Mouse (Mus musculus) heart, embryonic 14.5 days (tissue): ENCODE data around the gene Ehd4. TPM values are rescaled to one million over a fixed set of nuclear protein-coding genes. Genes with fewer than 3 reads are reported as not detected.
A peak's percentile ranks its signal among the peaks of the same experiment; 100 is the strongest.

Experiments
- ATAC-seq: fragments of 200-750 bp; cut with Nextera tagmentation; 2 replicates; pipeline ENCODE4 v1.8.0; 2017; ENCODE audit warnings: low read depth, moderate TSS enrichment; ENCODE audit not compliant: insufficient number of reproducible peaks, insufficient read depth, low FRiP score
- H3K27ac ChIP-seq, 2 experiments: fragments of 200-500 bp in 1 of 2; fragments of 300-500 bp in 1 of 2; sonication (generic) in 1 of 2; replicated peaks in 1 of 2; 2 replicates each; pipeline ENCODE4 v1.5.1; 2012 to 2014; ENCODE audit warnings: low read depth in 2 of 2, low read length in 2 of 2, control low read depth in 1 of 2, mild to moderate bottlenecking in 1 of 2, mixed read lengths in 1 of 2; ENCODE audit not compliant: control insufficient read depth in 1 of 2, insufficient read depth in 1 of 2
- H3K27me3 ChIP-seq: fragments of 300-500 bp; sonication (generic); 2 replicates; pipeline ENCODE4 v1.6.1; 2014; ENCODE audit warnings: mild to moderate bottlenecking, low read length, control low read depth; ENCODE audit not compliant: control insufficient read depth, insufficient read depth
- H3K36me3 ChIP-seq: fragments of 300-500 bp; sonication (generic); 2 replicates; pipeline ENCODE4 v1.6.1; 2014; ENCODE audit warnings: mild to moderate bottlenecking, control low read depth, low read length, mixed read lengths; ENCODE audit not compliant: control insufficient read depth, insufficient read depth
- H3K4me1 ChIP-seq, 2 experiments: fragments of 200-500 bp in 1 of 2; fragments of 300-500 bp in 1 of 2; sonication (generic) in 1 of 2; 2 replicates each; pipeline ENCODE4 v1.6.1; 2012 to 2014; ENCODE audit warnings: low read length in 2 of 2, control low read depth in 1 of 2, mixed read lengths in 1 of 2; ENCODE audit not compliant: control insufficient read depth in 2 of 2, insufficient read depth in 2 of 2
- H3K4me2 ChIP-seq: fragments of 300-500 bp; sonication (generic); 2 replicates; pipeline ENCODE4 v1.6.1; 2014; ENCODE audit warnings: mild to moderate bottlenecking, low read length
- H3K4me3 ChIP-seq, 2 experiments: fragments of 200-500 bp in 1 of 2; fragments of 300-500 bp in 1 of 2; sonication (generic) in 1 of 2; 2 replicates each; pipeline ENCODE4 v1.5.1; 2012 to 2014; ENCODE audit warnings: low read length in 2 of 2, mild to moderate bottlenecking in 2 of 2, control low read depth in 1 of 2, low read depth in 1 of 2, moderate library complexity in 1 of 2; ENCODE audit not compliant: control insufficient read depth in 1 of 2, insufficient read depth in 1 of 2
- H3K9ac ChIP-seq: fragments of 300-500 bp; sonication (generic); 2 replicates; pipeline ENCODE4 v1.6.1; 2014; ENCODE audit warnings: mild to moderate bottlenecking, low read length
- H3K9me3 ChIP-seq: fragments of 300-500 bp; sonication (generic); 2 replicates; pipeline ENCODE4 v1.6.1; 2016; ENCODE audit warnings: low read length, control low read depth; ENCODE audit not compliant: control insufficient read depth
- WGBS: fragments of 180-500 bp; shearing (Covaris S2); extraction: QIAGEN DNeasy Blood & Tissue Kit; methylation state at CpG from one replicate; pipeline ENCODE4 v1.1.7; 2014; 5-methylcytosine and 5-hydroxymethylcytosine counted together
- polyA plus RNA-seq: library from polyadenylated mRNA; unstranded; fragments of >200 nt; fragmentation: Nextera tagmentation; extraction: Ambion mirVana; gene quantifications from 2 replicates; pipeline ENCODE4 v1.2.1, GENCODE M21; 2014

Gene Ehd4
- polyA plus RNA-seq, 1 experiment from 2014 or later: 152 TPM

DNA sequence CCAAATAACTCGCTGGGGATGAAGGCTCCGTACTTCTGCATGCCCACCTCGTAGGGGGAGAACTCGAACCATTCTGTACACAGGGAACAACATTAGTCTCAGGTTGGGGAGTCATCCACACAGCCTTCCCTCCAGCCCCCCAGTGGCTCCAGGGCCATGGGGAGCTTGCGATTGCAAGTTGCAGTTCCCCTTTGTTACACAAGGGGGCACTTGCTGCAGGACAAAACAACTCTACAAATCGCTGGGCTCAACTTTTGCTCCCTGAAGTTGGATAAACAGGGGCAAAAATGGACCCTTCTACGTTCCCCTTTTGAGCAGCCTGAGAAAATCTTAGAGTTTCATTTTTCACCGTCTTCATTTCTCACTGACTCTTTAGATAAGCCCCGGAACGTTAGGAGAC, 19.3 kb upstream of the Ehd4 start:
- H3K27me3 ChIP-seq: no peaks in the 10 kb centered on the region
- H3K36me3 ChIP-seq: no peaks in the 10 kb centered on the region
- H3K27ac ChIP-seq: no peak overlapping the region
- no peak for ATAC-seq
- no peaks in the 10 kb centered on the region for H3K9me3 ChIP-seq
- H3K4me2 ChIP-seq: peak overlapping the region; percentile 44
- H3K4me3 ChIP-seq: no peak overlapping the region
- H3K4me1 ChIP-seq: no peaks in the 10 kb centered on the region
- 18% methylated on average over 10 of the region's 10 CpGs for WGBS
- H3K9ac ChIP-seq: no peak overlapping the region

DNA sequence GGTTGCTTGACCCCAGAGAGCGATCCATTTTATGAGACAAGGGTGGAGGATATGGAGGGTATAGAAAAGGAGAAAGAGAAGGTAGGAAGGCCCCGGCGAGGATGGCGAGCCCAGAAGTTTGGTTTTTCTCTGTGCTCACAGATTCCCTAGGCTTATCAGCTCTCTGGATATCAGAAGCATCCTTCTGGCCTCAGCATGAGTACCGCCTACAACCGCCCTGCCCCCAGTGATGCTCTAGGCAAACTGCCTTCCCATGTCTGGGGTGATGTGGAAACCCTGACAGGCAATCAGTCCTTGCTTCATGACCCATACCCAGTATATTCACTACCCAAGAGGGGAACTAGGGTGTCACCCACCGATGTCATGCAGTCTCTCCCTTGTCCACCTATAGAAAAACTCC, 17.0 kb upstream of the Ehd4 start:
- H3K27me3 ChIP-seq: no peaks in the 10 kb centered on the region
- WGBS: 69% methylated on average over 7 of the region's 7 CpGs
- H3K27ac ChIP-seq: no peak overlapping the region
- no peaks in the 10 kb centered on the region for H3K9me3 ChIP-seq
- no peak for ATAC-seq
- no peaks in the 10 kb centered on the region for H3K36me3 ChIP-seq
- H3K4me2 ChIP-seq: no peak overlapping the region
- H3K4me3 ChIP-seq: no peak overlapping the region
- no peak overlapping the region for H3K9ac ChIP-seq
- H3K4me1 ChIP-seq: peaks cover 0 to 3% of the 10 kb centered on the region in 2 experiments; a peak in 1 of 4 replicates

DNA sequence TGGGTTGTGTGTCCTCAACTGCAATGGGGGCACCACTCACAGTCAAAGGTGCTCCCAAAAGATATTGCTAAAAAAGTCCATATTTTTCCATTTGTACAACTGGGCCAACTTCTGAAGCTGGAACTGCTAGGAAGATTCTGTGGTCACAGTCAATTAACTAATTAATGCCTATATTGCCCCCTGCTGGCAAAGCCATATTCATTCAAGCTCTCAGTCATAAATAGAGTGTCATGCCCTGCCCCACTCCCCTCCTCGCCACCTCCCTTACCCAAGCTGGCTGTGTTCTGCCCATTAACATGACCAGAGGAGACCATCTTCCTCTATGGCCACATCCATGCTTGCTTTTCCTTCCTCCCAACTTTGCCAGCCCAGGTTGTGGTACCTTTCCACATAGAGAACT, 16.3 kb upstream of the Ehd4 start:
- H3K27ac ChIP-seq: no peak overlapping the region
- H3K9me3 ChIP-seq: no peaks in the 10 kb centered on the region
- H3K36me3 ChIP-seq: no peaks in the 10 kb centered on the region
- no peak overlapping the region for H3K9ac ChIP-seq
- no peak overlapping the region for H3K4me2 ChIP-seq
- H3K4me3 ChIP-seq: no peak overlapping the region
- ATAC-seq: no peak
- peaks cover 0 to 4% of the 10 kb centered on the region in 2 experiments; a peak in 1 of 4 replicates for H3K4me1 ChIP-seq
- 23% methylated on average over 1 of the region's 1 CpGs for WGBS
- H3K27me3 ChIP-seq: no peaks in the 10 kb centered on the region

GRCm38 (mm10) chr2:120169382-120169781, 15.0 kb upstream of the Ehd4 start:
- Histone ChIP-seq H3K9me3 (no peaks in the 10 kb centered on the region), H3K36me3 (no peaks in the 10 kb centered on the region), H3K4me2 (no peak overlapping the region), H3K27me3 (no peaks in the 10 kb centered on the region), H3K27ac (no peak overlapping the region), H3K4me3 (no peak overlapping the region), H3K4me1 (peaks cover 0 to 4% of the 10 kb centered on the region in 2 experiments; a peak in 1 of 4 replicates), H3K9ac (no peak overlapping the region)
- ATAC-seq: no peak
- 80% methylated on average over 3 of the region's 3 CpGs for WGBS

DNA sequence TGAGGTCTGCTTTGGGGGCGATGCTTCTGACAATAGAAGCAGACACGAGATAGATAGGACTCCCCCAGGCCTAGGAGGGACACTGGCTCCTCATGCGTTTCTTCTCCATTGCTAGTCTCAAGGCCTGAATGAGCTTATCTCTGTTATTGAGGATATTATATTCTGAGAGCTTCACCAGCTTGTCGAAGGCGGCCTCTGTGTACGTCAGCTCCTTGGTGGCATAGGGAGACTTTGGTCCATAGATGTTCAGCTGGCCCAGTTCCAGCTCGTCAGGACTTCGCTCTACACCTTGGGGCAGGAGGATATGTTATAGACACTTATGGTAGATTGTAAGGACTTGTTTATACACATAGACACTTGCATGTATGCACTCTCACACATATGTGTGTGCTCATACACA, 13.4 kb upstream of the Ehd4 start:
- WGBS: 86% methylated on average over 8 of the region's 8 CpGs
- no peak overlapping the region for H3K27ac ChIP-seq
- peaks cover 0 to 4% of the 10 kb centered on the region in 2 experiments; a peak in 1 of 4 replicates for H3K4me1 ChIP-seq
- no peak for ATAC-seq
- no peak overlapping the region for H3K4me2 ChIP-seq
- H3K4me3 ChIP-seq: no peak overlapping the region
- H3K9me3 ChIP-seq: no peaks in the 10 kb centered on the region
- no peaks in the 10 kb centered on the region for H3K27me3 ChIP-seq
- H3K9ac ChIP-seq: no peak overlapping the region
- no peaks in the 10 kb centered on the region for H3K36me3 ChIP-seq

GRCm38 (mm10) chr2:120165474-120165873, 11.1 kb upstream of the Ehd4 start:
- H3K27ac ChIP-seq: no peak overlapping the region
- H3K9me3 ChIP-seq: no peaks in the 10 kb centered on the region
- no peaks in the 10 kb centered on the region for H3K36me3 ChIP-seq
- H3K4me3 ChIP-seq: no peak overlapping the region
- no peak overlapping the region for H3K4me2 ChIP-seq
- WGBS: 76% methylated on average over 10 of the region's 10 CpGs
- H3K27me3 ChIP-seq: no peaks in the 10 kb centered on the region
- no peak for ATAC-seq
- peaks cover 0 to 4% of the 10 kb centered on the region in 2 experiments; a peak in 1 of 4 replicates for H3K4me1 ChIP-seq
- no peak overlapping the region for H3K9ac ChIP-seq

GRCm38 (mm10) chr2:120159434-120159833, 5.0 kb upstream of the Ehd4 start:
- Histone ChIP-seq H3K9ac (no peak overlapping the region), H3K9me3 (0 out of 2 replicates have a peak, but pooled peaks cover 3% of the 10 kb centered on the region), H3K36me3 (no peaks in the 10 kb centered on the region), H3K27me3 (no peaks in the 10 kb centered on the region), H3K4me1 (0 out of 4 replicates have a peak, but pooled peaks cover 0 to 3% of the 10 kb centered on the region in 2 experiments), H3K27ac (no peak overlapping the region), H3K4me2 (no peak overlapping the region), H3K4me3 (no peak overlapping the region)
- ATAC-seq: no peak
- 85% methylated on average over 2 of the region's 2 CpGs for WGBS

- H3K27ac ChIP-seq: no peak overlapping the region
- no peak overlapping the region for H3K4me2 ChIP-seq
- H3K9ac ChIP-seq: no peak overlapping the region
- WGBS: 39% methylated on average over 1 of the region's 1 CpGs
- no peak overlapping the region for H3K4me3 ChIP-seq
- no peak for ATAC-seq
- 0 out of 4 replicates have a peak, but pooled peaks cover 0 to 3% of the 10 kb centered on the region in 2 experiments for H3K4me1 ChIP-seq
- H3K27me3 ChIP-seq: no peaks in the 10 kb centered on the region
- 0 out of 2 replicates have a peak, but pooled peaks cover 3% of the 10 kb centered on the region for H3K9me3 ChIP-seq
- H3K36me3 ChIP-seq: no peaks in the 10 kb centered on the region
These were observed 4.4 kb upstream of the Ehd4 start for GRCm38 (mm10) chr2:120158846-120159245.
